Mouse (Mus musculus): ENCODE results near the gene Cnga2. TPM values are rescaled to one million over a fixed set of nuclear protein-coding genes. Genes with fewer than 3 reads are reported as not detected.
"Not testable (repeated sequence)": the region's sequence is repeated elsewhere in the genome, so short reads cannot be mapped to it uniquely, and the experiment has no call there.

Gene Cnga2
- 0.10 and 0.16 TPM in 2 replicates for polyA plus RNA-seq (2015; fragmentation: Nextera tagmentation; extraction: Ambion mirVana)

- Histone ChIP-seq H3K27ac (replicated peaks) (no peak within 1 kb of the TSS), H3K27me3 (no peaks in the 10 kb centered on the region), H3K4me2 (no peak within 1 kb of the TSS), H3K9me3 (no peaks in the 10 kb centered on the region), H3K4me3 (no peak within 1 kb of the TSS), H3K9ac (no peak within 1 kb of the TSS), H3K36me3 (no peaks in the 10 kb centered on the region), H3K4me1 (replicated peaks) (no peaks in the 10 kb centered on the region)
- 80% methylated on average over 3 of the region's 3 CpGs for WGBS
- ATAC-seq (ENCODE audit: low FRiP score, low read depth), result no peak
Observed at GRCm38 (mm10) chrX:71991549-71991948, at the start of gene Cnga2. TSS of gene Cnga2 (plus strand) at chrX:71991849.

DNA sequence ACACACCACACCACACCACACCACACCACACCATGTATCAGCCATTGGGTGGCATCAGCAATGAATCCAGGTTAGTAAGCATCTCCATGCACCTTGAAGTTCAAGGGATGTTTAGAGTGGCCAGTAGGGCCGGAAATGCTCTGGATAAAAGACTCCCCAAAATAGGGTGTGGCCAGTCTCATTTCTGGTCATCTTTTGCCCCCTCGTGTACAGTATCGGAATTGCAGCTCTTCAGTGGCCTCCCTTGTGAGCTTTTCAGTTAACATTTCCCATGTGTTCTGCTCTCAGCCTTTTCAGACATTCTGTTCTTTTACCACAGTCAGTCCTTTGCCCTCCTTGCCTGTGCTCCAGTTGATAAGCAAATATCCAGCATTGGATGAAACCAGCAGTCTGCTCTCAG lies 45.0 kb upstream of the Cnga2 start:
- H3K4me1 ChIP-seq (replicated peaks), result no peaks in the 10 kb centered on the region
- no peak for ATAC-seq (ENCODE audit: low FRiP score, low read depth)
- no peaks in the 10 kb centered on the region for H3K27me3 ChIP-seq
- 24% methylated on average over 3 of the region's 3 CpGs for WGBS
- no peak overlapping the region for H3K9ac ChIP-seq
- no peaks in the 10 kb centered on the region for H3K9me3 ChIP-seq
- no peak overlapping the region for H3K27ac ChIP-seq (replicated peaks)
- no peak overlapping the region for H3K4me2 ChIP-seq
- H3K36me3 ChIP-seq, result no peaks in the 10 kb centered on the region
- no peak overlapping the region for H3K4me3 ChIP-seq

GRCm38 (mm10) chrX:71958366-71958765 lies 33.3 kb upstream of the Cnga2 start:
- H3K9ac ChIP-seq, result no peak overlapping the region
- no peaks in the 10 kb centered on the region for H3K36me3 ChIP-seq
- no peak for ATAC-seq (ENCODE audit: low FRiP score, low read depth)

GRCm38 (mm10) chrX:71962073-71963051 lies 29.3 kb upstream of the Cnga2 start, which contains the start of gene Prrg3:
TSS of gene Prrg3 (plus strand) at chrX:71962624.
- Histone ChIP-seq H3K36me3 (peaks cover 6% of the 10 kb centered on the region; the same call in 1 of the 2 replicates), H3K9me3 (no peaks in the 10 kb centered on the region), H3K4me3 (peak within 1 kb of the TSS; percentile 52), H3K9ac (peak within 1 kb of the TSS; percentile 82), H3K27me3 (no peaks in the 10 kb centered on the region), H3K4me2 (peak within 1 kb of the TSS; percentile 80), H3K27ac (replicated peaks) (peak within 1 kb of the TSS; percentile 76), H3K4me1 (replicated peaks) (peaks cover 8% of the 10 kb centered on the region)
- 22% methylated on average over 64 of the region's 72 CpGs for WGBS
- peak; percentile 88 for ATAC-seq (ENCODE audit: low FRiP score, low read depth)

More at GRCm38 (mm10) chrX:71958366-71958765, 33.3 kb upstream of the Cnga2 start:
- no peak overlapping the region for H3K27ac ChIP-seq (replicated peaks)
- H3K4me2 ChIP-seq, result no peak overlapping the region
- H3K9me3 ChIP-seq, result no peaks in the 10 kb centered on the region
- no peaks in the 10 kb centered on the region for H3K27me3 ChIP-seq
- no peak overlapping the region for H3K4me3 ChIP-seq
- H3K4me1 ChIP-seq (replicated peaks), result peaks cover 4% of the 10 kb centered on the region

GRCm38 (mm10) chrX:71963275-71963912 lies 28.3 kb upstream of the Cnga2 start:
- Histone ChIP-seq H3K9ac (peak overlapping the region; percentile 82), H3K4me3 (peak overlapping the region; percentile 52), H3K36me3 (peaks cover 6% of the 10 kb centered on the region; the same call in 1 of the 2 replicates), H3K27me3 (no peaks in the 10 kb centered on the region), H3K9me3 (no peaks in the 10 kb centered on the region), H3K4me2 (peak overlapping the region; percentile 80), H3K4me1 (replicated peaks) (peaks cover 8% of the 10 kb centered on the region), H3K27ac (replicated peaks) (peak overlapping the region; percentile 76)
- 30% methylated on average over 9 of the region's 9 CpGs for WGBS
- peak; percentile 49; the same call in 1 of the 2 replicates for ATAC-seq (ENCODE audit: low FRiP score, low read depth)

GRCm38 (mm10) chrX:71968216-71968615 lies 23.4 kb upstream of the Cnga2 start:
- no peaks in the 10 kb centered on the region for H3K27me3 ChIP-seq
- no peak overlapping the region for H3K9ac ChIP-seq
- no peak overlapping the region for H3K4me3 ChIP-seq
- H3K4me2 ChIP-seq, result no peak overlapping the region
- WGBS, result 93% methylated on average over 1 of the region's 1 CpGs
- ATAC-seq (ENCODE audit: low FRiP score, low read depth), result no peak
- peaks cover 6% of the 10 kb centered on the region; the same call in 1 of the 2 replicates for H3K36me3 ChIP-seq
- no peak overlapping the region for H3K27ac ChIP-seq (replicated peaks)
- no peaks in the 10 kb centered on the region for H3K9me3 ChIP-seq
- peaks cover 5% of the 10 kb centered on the region for H3K4me1 ChIP-seq (replicated peaks)

DNA sequence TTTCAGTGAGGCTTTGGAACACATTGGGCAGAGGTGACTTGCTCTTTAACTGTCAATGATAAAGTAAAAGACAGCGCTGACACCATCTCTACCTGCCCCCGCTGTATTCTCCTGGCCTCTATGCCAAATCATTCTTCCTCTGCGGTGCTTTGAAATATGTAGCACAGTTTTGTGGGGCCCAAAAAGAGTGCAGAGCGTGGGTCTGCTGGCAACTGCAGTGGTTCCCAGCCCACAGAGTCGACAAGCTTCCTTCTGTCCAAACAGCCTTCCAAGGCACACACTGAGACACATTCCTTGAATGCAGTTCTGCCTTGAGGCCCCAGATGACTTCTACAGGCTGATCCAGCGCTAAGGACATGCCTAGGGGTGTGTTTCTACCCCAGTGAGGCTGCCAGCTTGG lies 22.8 kb upstream of the Cnga2 start:
- Histone ChIP-seq H3K4me1 (replicated peaks) (no peaks in the 10 kb centered on the region), H3K27ac (replicated peaks) (no peak overlapping the region), H3K27me3 (no peaks in the 10 kb centered on the region), H3K36me3 (peaks cover 6% of the 10 kb centered on the region; the same call in 1 of the 2 replicates), H3K4me3 (no peak overlapping the region), H3K9ac (no peak overlapping the region), H3K4me2 (no peak overlapping the region), H3K9me3 (no peaks in the 10 kb centered on the region)
- ATAC-seq (ENCODE audit: low FRiP score, low read depth), result no peak
- WGBS, result 85% methylated on average over 6 of the region's 6 CpGs

DNA sequence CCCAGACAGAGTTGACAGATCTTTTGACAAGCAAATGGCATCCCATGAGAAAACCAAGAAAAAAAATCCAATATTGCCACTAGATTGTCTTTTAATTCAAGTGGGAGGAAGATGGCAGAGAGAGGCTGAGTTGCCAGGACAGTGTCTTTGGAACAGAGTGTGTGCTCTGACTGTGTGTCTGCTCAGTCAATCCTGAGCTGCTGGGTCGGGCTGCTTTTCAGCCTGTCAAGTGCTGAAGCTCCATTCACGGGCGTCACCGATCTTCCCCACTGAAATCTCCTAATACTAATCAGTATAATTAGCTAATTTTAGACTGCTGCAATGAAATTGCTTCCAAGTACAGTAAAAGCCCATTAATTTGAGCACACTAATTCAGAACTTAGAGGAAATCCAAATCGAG lies 20.3 kb upstream of the Cnga2 start:
- H3K4me2 ChIP-seq, result no peak overlapping the region
- 68% methylated on average over 5 of the region's 5 CpGs for WGBS
- no peak for ATAC-seq (ENCODE audit: low FRiP score, low read depth)

DNA sequence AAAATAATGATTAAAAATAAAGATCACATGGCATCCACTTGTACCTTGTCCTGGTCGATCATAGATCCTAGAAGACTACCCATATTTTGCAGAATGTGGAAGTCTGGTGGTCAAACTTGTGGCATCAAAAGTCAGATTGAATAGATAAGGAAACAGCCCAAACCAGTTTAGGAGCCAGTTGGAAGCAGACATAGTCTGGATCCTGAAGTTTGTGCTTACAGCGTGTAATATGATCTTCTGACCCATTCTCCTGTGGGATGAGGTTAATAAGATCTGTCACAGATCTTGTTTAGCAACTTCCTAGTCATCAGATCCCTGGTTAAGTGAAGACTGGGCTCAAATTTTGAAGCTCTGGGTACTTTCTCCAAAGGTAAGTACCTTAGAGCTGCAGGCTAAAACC lies 19.0 kb upstream of the Cnga2 start, which contains the start of gene Fate1:
TSS of gene Fate1 (plus strand) at position 301 of the 400 bp plus-strand sequence.
- WGBS, result 87% methylated on average over 2 of the region's 2 CpGs
- no peak within 1 kb of the TSS for H3K4me2 ChIP-seq
- H3K27me3 ChIP-seq, result no peaks in the 10 kb centered on the region
- no peak within 1 kb of the TSS for H3K27ac ChIP-seq (replicated peaks)
- no peaks in the 10 kb centered on the region for H3K4me1 ChIP-seq (replicated peaks)
- no peak within 1 kb of the TSS for H3K4me3 ChIP-seq
- H3K9ac ChIP-seq, result no peak within 1 kb of the TSS
- H3K36me3 ChIP-seq, result no peaks in the 10 kb centered on the region
- ATAC-seq (ENCODE audit: low FRiP score, low read depth), result no peak
- no peaks in the 10 kb centered on the region for H3K9me3 ChIP-seq

More for the DNA sequence above, 20.3 kb upstream of the Cnga2 start:
- no peak overlapping the region for H3K27ac ChIP-seq (replicated peaks)
- H3K9ac ChIP-seq, result no peak overlapping the region
- no peaks in the 10 kb centered on the region for H3K4me1 ChIP-seq (replicated peaks)
- peaks cover 6% of the 10 kb centered on the region; the same call in 1 of the 2 replicates for H3K36me3 ChIP-seq
- H3K27me3 ChIP-seq, result no peaks in the 10 kb centered on the region
- no peaks in the 10 kb centered on the region for H3K9me3 ChIP-seq
- H3K4me3 ChIP-seq, result no peak overlapping the region

DNA sequence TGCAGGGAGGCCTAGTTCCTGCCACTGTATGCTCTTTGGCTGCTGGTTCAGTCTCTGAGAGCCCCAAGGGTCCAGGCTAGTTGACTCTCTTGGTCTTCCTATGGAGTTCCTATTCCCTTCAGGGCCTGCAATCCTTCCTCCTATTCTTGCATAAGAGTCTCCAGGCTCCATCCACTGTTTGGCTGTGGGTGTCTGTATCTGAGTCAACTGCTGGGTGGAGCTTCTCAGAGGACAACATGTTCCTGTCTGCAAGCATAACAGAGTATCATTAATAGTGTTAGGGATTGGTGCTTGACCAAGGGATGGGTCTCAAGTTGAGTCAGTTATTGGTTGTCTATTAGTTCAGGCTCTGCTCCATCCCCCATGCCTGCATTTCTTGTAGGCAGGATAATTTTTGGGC lies 14.0 kb upstream of the Cnga2 start:
- not testable (repeated sequence) for H3K27me3 ChIP-seq; H3K4me2 ChIP-seq; H3K27ac ChIP-seq (replicated peaks); H3K9ac ChIP-seq; H3K9me3 ChIP-seq; H3K4me3 ChIP-seq; H3K4me1 ChIP-seq (replicated peaks); ATAC-seq (ENCODE audit: low FRiP score, low read depth); H3K36me3 ChIP-seq

GRCm38 (mm10) chrX:71980443-71980842 lies 11.2 kb upstream of the Cnga2 start:
- no peaks in the 10 kb centered on the region for H3K27me3 ChIP-seq
- ATAC-seq (ENCODE audit: low FRiP score, low read depth), result no peak
- H3K36me3 ChIP-seq, result no peaks in the 10 kb centered on the region
- 74% methylated on average over 3 of the region's 3 CpGs for WGBS
- no peak overlapping the region for H3K4me3 ChIP-seq
- no peaks in the 10 kb centered on the region for H3K4me1 ChIP-seq (replicated peaks)
- no peak overlapping the region for H3K27ac ChIP-seq (replicated peaks)
- H3K4me2 ChIP-seq, result no peak overlapping the region
- H3K9me3 ChIP-seq, result no peaks in the 10 kb centered on the region
- no peak overlapping the region for H3K9ac ChIP-seq

- ATAC-seq (ENCODE audit: low FRiP score, low read depth), result no peak
- WGBS, result 53% methylated on average over 2 of the region's 2 CpGs
Observed at GRCm38 (mm10) chrX:71981322-71981721, 10.3 kb upstream of the Cnga2 start.

More at GRCm38 (mm10) chrX:71981322-71981721, 10.3 kb upstream of the Cnga2 start:
- H3K9ac ChIP-seq, result no peak overlapping the region
- H3K4me3 ChIP-seq, result no peak overlapping the region
- H3K9me3 ChIP-seq, result no peaks in the 10 kb centered on the region
- H3K4me1 ChIP-seq (replicated peaks), result no peaks in the 10 kb centered on the region
- H3K36me3 ChIP-seq, result no peaks in the 10 kb centered on the region
- H3K4me2 ChIP-seq, result no peak overlapping the region
- H3K27ac ChIP-seq (replicated peaks), result no peak overlapping the region
- no peaks in the 10 kb centered on the region for H3K27me3 ChIP-seq
